23 mouse cellular contexts compared by ENCODE assay signal in genomic region chr16:13428806-13429205, GRCm38 (mm10).
DNase-seq lines count a peak whose midpoint lies in the region; ATAC-seq and TF ChIP-seq lines count a peak whose summit lies in the region.
"Had no signal": no experiment of that assay in that cellular context is flagged by ENCODE, and none has a peak within 500 bp of the region (broad histone marks: within the 10 kb centered on the region; RNA-seq: fewer than 3 reads in every experiment).

No protein-coding gene starts in this region.

- no peak for ATAC-seq in hindbrain, embryonic 13.5 days (ENCODE audit: low FRiP score)
- no peak for ATAC-seq in hindbrain, embryonic 11.5 days (ENCODE audit: low FRiP score)
- no peak for ATAC-seq in G1E (ENCODE audit: extremely low read depth, insufficient number of reproducible peaks, low FRiP score, poor library complexity, severe bottlenecking)
- ATAC-seq in megakaryocyte, adult 5-6 weeks (ENCODE audit: poor library complexity, severe bottlenecking), result no peak
- ATAC-seq: forebrain, embryonic 13.5 days; forebrain, embryonic 15.5 days had no signal

- no peaks in the 10 kb centered on the region for H3K36me3 ChIP-seq in heart, embryonic 10.5 days
- H3K36me3 ChIP-seq in hindbrain, embryonic 13.5 days, result no peaks in the 10 kb centered on the region
- no peaks in the 10 kb centered on the region for H3K36me3 ChIP-seq in hindbrain, embryonic 11.5 days (ENCODE audit: control insufficient read depth, insufficient read depth, low read length)
- H3K36me3 ChIP-seq in C2C12 (ENCODE audit: control insufficient read depth, insufficient read depth), result no peaks in the 10 kb centered on the region
- no peaks in the 10 kb centered on the region for H3K36me3 ChIP-seq in G1E (replicated peaks)
- H3K36me3 ChIP-seq: embryonic facial prominence, embryonic 10.5 days; embryonic facial prominence, embryonic 12.5 days; forebrain, embryonic 15.5 days had no signal

- no peaks in the 10 kb centered on the region for H3K79me2 ChIP-seq in C2C12 (ENCODE audit: control insufficient read depth, insufficient read depth)

- peaks cover 35% of the 10 kb centered on the region for H3K4me1 ChIP-seq in heart, embryonic 10.5 days
- no peaks in the 10 kb centered on the region for H3K4me1 ChIP-seq in hindbrain, embryonic 13.5 days (replicated peaks)
- H3K4me1 ChIP-seq in hindbrain, embryonic 11.5 days (replicated peaks; ENCODE audit: control insufficient read depth, insufficient read depth, low read length), result no peaks in the 10 kb centered on the region
- peaks cover 30% of the 10 kb centered on the region for H3K4me1 ChIP-seq in G1E (ENCODE audit: insufficient read depth, low read depth, low read length)
- H3K4me1 ChIP-seq: embryonic facial prominence, embryonic 10.5 days; embryonic facial prominence, embryonic 12.5 days; forebrain, embryonic 13.5 days; forebrain, embryonic 15.5 days had no signal

- no peak overlapping the region for H3K4me2 ChIP-seq in hindbrain, embryonic 13.5 days
- H3K4me2 ChIP-seq in hindbrain, embryonic 11.5 days (replicated peaks; ENCODE audit: low read depth, low read length), result no peak overlapping the region
- H3K4me2 ChIP-seq: embryonic facial prominence, embryonic 12.5 days; forebrain, embryonic 13.5 days; forebrain, embryonic 15.5 days had no signal

- H3K9ac ChIP-seq in hindbrain, embryonic 13.5 days, result no peak overlapping the region
- no peak overlapping the region for H3K9ac ChIP-seq in hindbrain, embryonic 11.5 days (ENCODE audit: low read depth, low read length)
- H3K9ac ChIP-seq: embryonic facial prominence, embryonic 12.5 days; forebrain, embryonic 13.5 days; forebrain, embryonic 15.5 days; forebrain, postnatal 0 days had no signal

- intact Hi-C loops in heart, postnatal 14 days (cut with DNase I), result no loop called here

- no peak overlapping the region for H3ac ChIP-seq in C2C12 (ENCODE audit: control insufficient read depth, insufficient read length, low read depth)

- H3K9me3 ChIP-seq in heart, embryonic 10.5 days, result no peaks in the 10 kb centered on the region
- no peaks in the 10 kb centered on the region for H3K9me3 ChIP-seq in hindbrain, embryonic 13.5 days
- H3K9me3 ChIP-seq in hindbrain, embryonic 11.5 days (ENCODE audit: control insufficient read depth, low read length), result no peaks in the 10 kb centered on the region
- no peaks in the 10 kb centered on the region for H3K9me3 ChIP-seq in G1E (replicated peaks)
- H3K9me3 ChIP-seq: embryonic facial prominence, embryonic 10.5 days; embryonic facial prominence, embryonic 12.5 days; forebrain, embryonic 13.5 days; forebrain, embryonic 15.5 days had no signal

- peak overlapping the region; percentile 47; the same call in 1 of the 2 replicates for H3K27ac ChIP-seq in heart, embryonic 10.5 days
- H3K27ac ChIP-seq in hindbrain, embryonic 13.5 days, result peak overlapping the region; percentile 14; the same call in 1 of the 2 replicates
- H3K27ac ChIP-seq in hindbrain, embryonic 11.5 days (ENCODE audit: low read depth, low read length), result no peak overlapping the region
- H3K27ac ChIP-seq: embryonic facial prominence, embryonic 10.5 days; embryonic facial prominence, embryonic 12.5 days; forebrain, embryonic 13.5 days; forebrain, embryonic 15.5 days had no signal

- H3K79me3 ChIP-seq in C2C12 (ENCODE audit: low read depth), result no peaks in the 10 kb centered on the region

- 79% methylated on average over 1 of the region's 1 CpGs for WGBS in heart, embryonic 10.5 days
- 90% methylated on average over 1 of the region's 1 CpGs for WGBS in hindbrain, embryonic 13.5 days
- 100% methylated on average over 1 of the region's 1 CpGs for WGBS in hindbrain, embryonic 11.5 days

- no peak for TF ChIP-seq CTCF in C2C12 (IDR thresholded peaks at IDR 0.05; ENCODE audit: control insufficient read depth, insufficient read depth, insufficient read length)
- TF ChIP-seq CTCF in G1E (IDR thresholded peaks at IDR 0.05; ENCODE audit: low read depth, low read length), result no peak

- DNase-seq in heart, embryonic 10.5 days (ENCODE audit: low spot score), result no peak
- DNase-seq in heart, postnatal 14 days, result no peak
- no peak for DNase-seq in hindbrain, embryonic 11.5 days (ENCODE audit: low spot score)
- no peak for DNase-seq in G1E (ENCODE audit: low spot score)
- no peak for DNase-seq in frontal cortex, adult 2 months (ENCODE audit: extremely low spot score in 1 of 2, low spot score in 1 of 2)
- DNase-seq: adrenal gland, adult 2 months; adrenal gland, postnatal 10 days; adrenal gland, postnatal 25 days; B cell, adult 2 months; cerebellum, adult 11 months; cerebellum, adult 18-20 months; cerebellum, adult 8-10 months; cerebellum, adult 9-11 months; cerebellum, postnatal 14 days; cerebellum, postnatal 36 days had no signal

- H3K27me3 ChIP-seq in heart, embryonic 10.5 days (ENCODE audit: insufficient read depth, poor library complexity, severe bottlenecking), result no peaks in the 10 kb centered on the region
- no peaks in the 10 kb centered on the region for H3K27me3 ChIP-seq in hindbrain, embryonic 13.5 days
- no peaks in the 10 kb centered on the region for H3K27me3 ChIP-seq in hindbrain, embryonic 11.5 days (ENCODE audit: control insufficient read depth, insufficient read depth, low read length)
- H3K27me3 ChIP-seq in C2C12 (ENCODE audit: control insufficient read depth, insufficient read depth, insufficient read length) (no peaks in the 10 kb centered on the region), G1E (ENCODE audit: insufficient read depth, low read length) (peaks cover 86% of the 10 kb centered on the region)
- H3K27me3 ChIP-seq: embryonic facial prominence, embryonic 12.5 days; forebrain, embryonic 13.5 days; forebrain, embryonic 15.5 days had no signal

- no peak overlapping the region for H3K4me3 ChIP-seq in heart, embryonic 10.5 days
- H3K4me3 ChIP-seq in hindbrain, embryonic 13.5 days, result no peak overlapping the region
- H3K4me3 ChIP-seq in hindbrain, embryonic 11.5 days (ENCODE audit: low read depth, low read length), result no peak overlapping the region
- H3K4me3 ChIP-seq in C2C12 (ENCODE audit: insufficient read depth, poor library complexity, severe bottlenecking) (no peak overlapping the region), G1E (ENCODE audit: low read depth, low read length) (0 out of 2 replicates have a peak overlapping the region, but pooled peaks have one; percentile 10)
- H3K4me3 ChIP-seq: embryonic facial prominence, embryonic 10.5 days; embryonic facial prominence, embryonic 12.5 days; forebrain, embryonic 13.5 days; forebrain, embryonic 15.5 days had no signal

TF ChIP-seq in C2C12, 6 proteins besides CTCF, POLR2A, EP300 and RAD21:
- TF ChIP-seq MAX (IDR thresholded peaks at IDR 0.05) (no peak), USF1 (IDR thresholded peaks at IDR 0.05; ENCODE audit: low read depth) (no peak), MYOD1 (IDR thresholded peaks at IDR 0.05; ENCODE audit: control insufficient read depth, insufficient read length, low read depth) (peak; percentile 91), CEBPB (IDR thresholded peaks at IDR 0.05; ENCODE audit: low read depth) (no peak)
